Mouse (Mus musculus): ENCODE results near the gene Lrrc58.

The Lrrc58 gene

DNA sequence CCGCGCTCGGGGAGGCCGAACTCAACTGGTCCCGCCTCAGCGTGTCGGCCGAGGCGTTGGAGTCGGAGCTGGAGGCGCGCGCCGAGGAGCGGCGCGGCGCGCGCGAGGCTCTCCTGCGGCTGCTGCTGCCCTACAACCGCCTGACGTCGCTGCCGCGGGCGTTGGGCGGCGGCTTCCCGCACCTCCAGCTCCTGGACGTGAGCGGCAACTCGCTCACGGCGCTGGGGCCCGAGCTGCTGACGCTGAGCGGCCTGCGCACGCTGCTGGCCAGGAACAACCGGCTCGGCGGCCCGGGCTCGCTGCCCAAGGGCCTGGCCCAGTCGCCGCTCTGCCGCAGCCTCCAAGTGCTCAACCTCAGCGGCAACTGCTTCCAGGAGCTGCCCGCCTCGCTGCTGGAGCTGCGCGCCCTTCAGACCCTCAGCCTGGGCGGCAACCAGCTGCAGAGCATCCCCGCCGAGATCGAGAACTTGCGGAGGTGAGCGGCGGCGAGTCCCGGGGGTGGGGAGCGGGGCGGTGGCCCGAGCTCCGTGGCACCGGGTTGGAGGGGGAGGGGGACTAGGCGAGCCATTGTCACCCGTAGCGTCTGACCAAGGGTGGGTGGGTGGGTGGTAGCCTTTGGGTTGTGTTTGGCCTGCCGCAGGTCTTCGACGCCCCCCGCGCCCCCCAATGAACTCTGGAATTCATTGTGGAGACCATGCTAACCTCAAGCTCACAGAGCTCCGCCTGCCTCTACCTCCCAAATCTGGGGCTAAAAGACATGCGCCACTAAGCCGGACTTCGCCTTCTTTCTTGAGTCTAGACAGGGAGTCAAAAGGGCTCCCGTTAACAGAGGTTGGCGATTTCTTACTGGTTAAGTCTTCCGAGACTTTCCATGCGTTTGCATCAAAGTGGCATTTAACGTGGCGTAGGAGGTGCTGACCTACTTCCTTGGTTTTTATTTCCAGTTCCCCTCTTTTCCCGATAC is 599 bp downstream of the Lrrc58 start:
- peak; percentile 84 for DNase-seq (ENCODE audit: extremely low read depth, insufficient read length, low spot score)

DNA sequence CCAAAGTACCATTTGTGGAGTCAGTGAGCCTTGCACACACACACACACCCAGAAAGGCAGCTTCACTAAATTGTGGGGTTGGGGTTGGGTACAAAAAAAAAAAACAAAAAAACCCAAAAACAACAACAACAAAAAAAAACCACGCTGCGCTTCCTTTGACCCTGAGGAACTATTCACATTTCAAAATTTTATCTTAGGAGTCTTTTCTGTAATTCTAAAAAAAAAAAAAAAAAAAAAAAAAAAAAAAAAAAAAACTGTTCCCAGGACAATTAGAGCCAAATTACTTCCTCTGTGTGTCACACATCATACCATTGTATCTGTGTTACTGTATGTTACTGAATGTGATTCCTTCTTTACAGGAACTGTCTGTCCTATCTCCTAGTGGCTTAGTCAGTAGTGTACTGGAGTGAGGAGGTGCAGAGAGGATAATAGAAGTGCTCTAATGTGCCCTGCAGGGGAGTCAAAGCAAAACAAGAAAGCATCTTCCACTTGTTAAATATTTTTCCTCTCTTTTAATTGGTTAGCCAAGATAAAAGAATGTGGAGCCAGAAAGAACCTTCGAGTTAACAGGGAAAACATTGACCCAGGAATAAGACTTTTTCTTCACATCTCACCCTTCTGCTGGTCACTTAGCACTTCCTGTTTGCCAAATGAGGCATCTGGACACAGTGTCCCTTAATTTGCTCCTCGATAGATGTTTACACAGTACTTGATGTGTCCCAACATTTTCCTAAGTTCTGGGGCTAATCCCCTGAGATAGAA is 1.5 kb downstream of the Lrrc58 start:
- DNase-seq (ENCODE audit: extremely low read depth, insufficient read length, low spot score), result no peak

DNA sequence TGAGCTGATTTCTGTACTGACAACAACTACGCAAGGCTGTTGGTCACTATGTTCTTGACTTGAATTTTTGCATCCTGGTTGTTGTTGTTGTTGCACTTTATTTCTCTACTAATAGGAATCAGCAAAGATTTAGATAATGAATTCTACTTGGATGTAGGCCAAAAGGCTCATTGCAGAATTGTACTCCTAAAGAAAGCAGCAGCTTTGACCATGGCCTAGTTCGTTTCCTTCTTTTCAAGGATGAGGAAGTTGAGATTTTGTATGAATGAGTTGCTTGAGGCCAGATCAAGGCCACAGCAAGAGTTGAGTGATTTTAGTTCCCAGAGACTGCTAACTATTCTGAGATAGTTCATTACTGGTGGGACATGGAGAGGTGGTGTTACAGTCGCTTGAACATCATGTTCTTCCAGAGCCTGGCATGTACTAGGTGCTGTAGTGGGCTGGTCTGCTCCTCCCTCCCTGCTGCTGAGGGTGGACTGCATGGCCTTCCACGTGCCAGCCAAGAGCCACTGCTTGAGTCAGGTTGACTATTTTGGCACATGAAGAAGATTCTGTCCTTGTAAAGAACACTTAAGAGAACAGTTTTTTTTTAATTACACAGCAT is 3.0 kb downstream of the Lrrc58 start:
- no peak for DNase-seq (ENCODE audit: extremely low read depth, insufficient read length, low spot score)

DNA sequence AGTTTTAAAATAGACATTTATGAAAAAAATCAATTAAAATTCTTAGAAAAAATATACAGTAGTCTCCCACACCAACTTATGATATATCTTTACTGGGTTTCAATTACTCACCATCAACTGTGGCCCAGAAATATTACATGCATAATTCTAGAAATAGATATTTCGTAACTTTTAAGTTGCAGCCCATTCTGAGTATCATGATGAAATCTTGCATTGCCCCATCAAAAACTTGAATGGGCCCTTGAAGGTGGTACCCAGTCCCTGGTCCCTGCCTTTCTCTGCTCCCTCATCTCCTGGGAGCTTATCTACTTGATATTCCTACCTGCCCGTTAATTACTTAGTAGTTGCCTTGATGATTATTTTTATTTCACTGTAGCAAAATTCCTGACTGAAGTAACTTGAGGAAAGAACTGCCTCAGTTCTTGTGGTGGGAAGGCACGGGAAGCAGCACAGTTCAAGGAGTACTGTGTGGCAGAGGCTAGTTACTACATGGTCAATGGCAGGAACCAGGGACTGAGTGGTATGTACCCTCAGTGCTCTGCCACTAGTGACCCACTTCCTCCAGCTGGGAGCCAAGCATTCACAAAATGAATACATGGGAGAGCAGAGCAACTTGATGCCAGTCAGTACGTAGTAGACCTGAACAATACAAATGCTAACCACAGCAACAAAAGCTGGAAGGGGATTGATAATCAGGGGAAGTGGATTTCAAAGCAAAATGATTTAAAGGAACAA is 6.5 kb downstream of the Lrrc58 start:
- no peak for DNase-seq (ENCODE audit: extremely low read depth, insufficient read length, low spot score)

DNA sequence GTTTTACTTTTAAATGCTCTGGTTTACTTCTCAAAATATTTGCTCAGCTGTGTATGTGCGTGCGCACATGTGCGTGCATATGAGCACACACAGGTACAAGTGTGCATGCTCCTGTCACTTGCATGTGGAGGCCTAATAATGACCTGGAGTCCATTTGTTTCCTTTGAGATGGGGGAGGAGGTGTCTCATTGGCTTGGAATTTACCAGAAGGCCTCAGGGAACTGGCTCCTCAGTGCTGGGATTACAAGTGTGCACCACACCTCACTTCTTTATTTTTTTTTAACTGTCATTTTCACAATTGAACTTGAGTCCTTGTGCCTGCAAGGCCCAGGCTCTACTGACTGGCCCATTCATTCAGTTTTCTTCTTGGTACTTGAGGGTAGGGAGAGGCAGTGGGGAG is 9.2 kb downstream of the Lrrc58 start:
- no peak for DNase-seq (ENCODE audit: extremely low read depth, insufficient read length, low spot score)

DNA sequence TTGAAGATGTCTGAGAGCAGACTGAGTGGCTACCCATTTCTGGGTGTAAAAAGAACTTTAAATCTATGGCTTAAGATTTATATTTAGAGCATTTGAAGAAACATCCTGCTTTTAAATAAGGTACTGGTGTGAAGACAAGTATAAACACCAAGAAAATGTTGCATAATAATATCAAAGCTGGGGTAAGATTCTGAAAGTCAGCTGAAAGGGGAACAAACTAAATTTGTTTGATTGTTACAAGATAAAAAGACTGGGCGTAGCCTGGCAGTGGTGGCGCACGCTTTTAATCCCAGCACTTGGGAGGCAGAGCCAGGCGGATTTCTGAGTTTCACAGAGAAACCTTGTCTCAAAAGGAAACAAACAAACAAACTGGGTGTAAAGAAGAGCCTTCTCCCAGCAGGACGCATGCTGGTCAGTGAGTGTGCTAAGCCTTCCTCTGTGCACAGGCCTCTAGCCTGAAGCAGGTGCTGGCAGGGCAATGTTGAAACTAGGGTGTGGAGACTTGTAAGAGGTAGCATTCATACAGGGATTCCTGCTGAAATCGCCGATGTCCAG is 10.8 kb downstream of the Lrrc58 start:
- no peak for DNase-seq (ENCODE audit: extremely low read depth, insufficient read length, low spot score)

DNA sequence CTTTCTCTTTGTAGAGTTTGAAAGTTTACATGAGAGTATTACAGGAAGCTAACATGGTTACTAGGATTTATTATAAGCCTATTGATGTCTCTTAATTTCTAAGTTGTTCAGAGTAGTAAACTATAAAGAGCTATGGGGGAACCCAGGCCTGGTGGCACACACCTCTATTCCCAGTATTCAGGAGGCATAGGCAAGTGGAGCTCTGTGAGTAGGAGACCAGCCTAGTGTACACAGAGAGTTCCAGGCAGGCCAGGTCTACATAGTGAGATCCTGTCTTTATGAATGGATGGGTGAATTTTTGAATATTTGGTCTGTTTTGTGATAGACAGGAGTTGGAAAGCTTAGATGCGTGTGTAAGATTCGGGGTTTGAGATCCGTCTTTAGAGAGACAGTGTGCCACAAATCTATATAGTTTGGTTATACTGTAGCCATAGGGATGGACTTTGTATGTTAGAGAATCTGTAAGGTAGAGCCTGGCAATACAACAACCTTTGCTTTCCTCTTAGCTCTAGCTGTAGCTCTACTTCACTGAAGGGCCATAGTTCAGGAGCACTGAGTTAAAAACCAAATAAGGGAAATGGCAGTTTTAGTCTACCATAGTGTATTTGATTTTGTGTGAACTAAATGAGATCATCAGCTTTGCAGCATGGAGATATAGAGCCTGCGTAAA is 11.7 kb downstream of the Lrrc58 start:
- no peak for DNase-seq (ENCODE audit: extremely low read depth, insufficient read length, low spot score)

DNA sequence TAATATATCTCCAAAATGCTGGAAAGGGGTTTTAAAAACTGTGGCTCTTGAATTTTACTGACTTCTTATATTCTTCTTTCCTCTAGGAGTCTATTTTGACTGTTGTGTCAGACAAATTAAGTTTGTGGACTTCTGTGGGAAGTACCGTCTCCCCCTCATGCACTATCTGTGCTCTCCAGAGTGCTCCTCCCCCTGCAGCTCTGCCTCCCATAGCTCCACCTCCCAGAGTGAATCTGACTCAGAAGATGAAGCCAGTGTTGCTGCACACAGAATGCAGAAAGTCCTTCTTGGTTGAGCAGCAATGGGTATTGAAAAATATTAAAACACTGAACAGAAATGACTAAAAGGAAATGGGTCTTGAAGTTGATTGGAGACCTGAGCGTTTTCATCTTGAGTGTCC is 13.0 kb downstream of the Lrrc58 start:
- no peak for DNase-seq (ENCODE audit: extremely low read depth, insufficient read length, low spot score)

DNA sequence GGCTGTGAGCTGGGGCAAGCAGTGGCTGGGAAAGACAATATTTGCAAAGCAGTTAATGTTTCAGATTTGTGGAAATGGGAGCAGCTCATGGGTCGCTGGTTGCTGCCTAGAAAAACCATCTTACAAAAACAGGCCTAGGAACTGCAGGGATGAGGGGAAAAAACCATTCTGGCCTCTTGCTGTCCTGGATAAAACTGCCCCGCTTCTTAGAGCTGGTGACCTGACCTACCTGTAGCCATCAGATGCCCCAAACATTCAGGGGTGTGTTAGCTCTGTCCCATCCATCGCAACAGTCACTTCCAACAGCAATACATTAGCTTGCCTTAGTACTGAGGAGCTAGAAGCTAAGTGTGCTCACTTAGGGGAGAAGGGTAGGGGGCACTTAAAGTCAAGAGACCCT is 20.8 kb downstream of the Lrrc58 start:
- DNase-seq (ENCODE audit: extremely low read depth, insufficient read length, low spot score), result no peak

DNA sequence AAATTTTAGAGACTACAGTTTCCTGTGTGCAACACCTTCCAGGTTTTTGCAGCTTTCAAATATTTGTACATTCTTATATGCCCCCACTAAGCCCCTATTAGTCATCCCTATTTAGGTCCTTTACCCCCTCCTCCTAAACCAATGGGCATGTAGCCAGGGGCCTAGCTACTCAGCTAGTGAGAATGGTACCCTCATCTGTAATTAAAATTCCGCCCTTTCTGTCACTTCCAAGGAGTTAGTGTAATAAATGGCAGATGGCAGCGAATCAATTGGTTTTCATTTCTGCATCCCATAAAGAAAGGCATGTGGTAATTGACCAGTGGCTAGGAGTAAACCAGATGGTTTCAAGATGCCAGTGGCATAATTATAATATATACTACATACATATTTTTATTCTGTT is 24.5 kb downstream of the Lrrc58 start:
- DNase-seq (ENCODE audit: extremely low read depth, insufficient read length, low spot score), result no peak

DNA sequence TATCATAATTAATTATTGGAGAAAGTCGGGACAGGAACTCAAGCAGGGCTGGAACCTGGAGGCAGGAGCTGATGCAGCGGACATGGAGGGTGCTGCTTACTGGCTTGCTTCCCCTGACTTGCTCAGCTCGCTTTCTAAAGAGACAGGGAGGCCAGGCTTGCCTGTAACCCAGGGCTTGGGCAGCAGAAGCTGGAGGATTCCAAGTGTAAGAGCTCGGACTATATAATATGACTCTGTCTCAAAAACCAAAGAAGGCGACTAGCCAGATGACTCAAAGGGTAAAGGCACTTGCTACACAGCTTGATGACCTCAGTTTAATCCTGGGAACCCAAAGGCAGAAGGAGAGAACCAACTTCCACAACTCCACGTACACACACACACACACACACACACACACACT is 25.2 kb downstream of the Lrrc58 start:
- DNase-seq (ENCODE audit: extremely low read depth, insufficient read length, low spot score), result no peak

DNA sequence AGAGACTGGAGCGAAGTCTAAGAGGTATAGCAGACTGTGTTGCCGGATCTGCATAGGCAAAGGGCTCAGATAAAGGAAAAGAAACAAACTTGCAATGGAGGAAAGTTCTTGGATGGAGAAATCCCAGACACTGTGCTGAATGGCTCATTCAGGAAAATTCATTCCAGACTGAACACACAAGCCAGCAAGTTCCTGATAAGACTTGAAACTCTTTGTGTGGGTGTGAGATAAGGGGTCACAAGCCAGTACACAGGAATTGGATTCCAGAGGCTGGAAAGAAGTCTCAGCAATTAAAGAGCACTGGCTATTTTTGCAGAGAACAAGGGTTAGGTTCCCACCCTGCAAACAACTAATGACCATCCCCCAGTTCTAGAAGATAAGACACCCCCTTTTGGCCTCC is 25.8 kb downstream of the Lrrc58 start:
- no peak for DNase-seq (ENCODE audit: extremely low read depth, insufficient read length, low spot score)

DNA sequence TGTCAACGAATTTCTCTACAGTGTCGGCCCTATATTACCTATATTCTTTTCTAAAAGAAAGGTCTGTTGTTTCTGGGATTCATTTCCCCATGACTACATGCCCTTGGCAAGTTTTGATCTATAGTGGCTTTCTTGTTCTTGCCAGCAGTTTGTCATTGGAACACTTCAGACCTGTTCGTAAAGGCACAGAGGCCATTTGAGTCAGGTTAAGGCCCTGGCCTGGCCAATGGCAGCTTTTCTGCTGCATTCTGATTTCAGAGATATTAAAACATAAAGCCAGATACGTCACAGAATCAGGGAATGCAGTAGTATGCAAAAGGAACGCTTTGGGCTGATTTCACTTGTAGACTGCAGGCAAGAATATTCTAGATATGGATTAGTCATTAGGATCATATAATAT is 30.6 kb downstream of the Lrrc58 start:
- DNase-seq (ENCODE audit: extremely low read depth, insufficient read length, low spot score), result no peak

DNA sequence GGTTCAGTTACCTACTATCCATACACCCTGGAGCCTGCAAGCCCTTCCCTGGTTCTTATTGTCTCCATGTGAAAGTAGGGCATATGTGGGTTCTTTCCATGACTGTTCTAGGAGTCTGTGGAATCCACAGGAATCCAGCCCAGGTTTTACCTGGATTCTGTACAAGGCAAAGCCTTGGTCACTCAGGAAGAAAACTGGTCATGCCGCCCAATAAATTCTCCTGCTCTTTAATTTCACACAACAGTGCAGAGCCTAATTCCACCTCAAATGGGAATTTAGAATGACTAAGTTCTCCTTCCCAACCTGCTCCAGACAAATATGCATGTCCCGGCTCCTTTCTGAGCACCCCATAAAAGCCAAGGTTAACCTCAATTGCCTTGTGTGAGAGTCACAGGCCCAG is 31.2 kb downstream of the Lrrc58 start:
- DNase-seq (ENCODE audit: extremely low read depth, insufficient read length, low spot score), result no peak

DNA sequence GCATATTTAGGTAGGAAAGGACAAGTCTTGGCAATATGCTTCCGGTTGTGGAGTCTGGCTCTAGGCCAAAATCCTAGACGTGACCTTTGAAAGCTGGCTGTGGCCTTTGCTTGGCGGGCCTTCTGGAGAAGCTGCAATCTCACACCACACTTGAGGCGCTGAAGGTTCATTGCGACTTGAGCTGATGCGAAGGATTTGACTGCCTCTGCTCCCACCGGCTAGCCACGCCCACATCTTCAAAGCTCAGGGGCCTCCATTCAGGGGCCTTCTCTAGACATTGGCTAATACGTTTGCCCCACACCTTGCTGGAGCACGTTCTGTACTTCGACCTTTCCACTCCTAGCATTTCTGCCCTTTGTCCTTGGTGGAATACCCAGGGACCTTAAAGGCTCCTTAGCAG is 33.1 kb downstream of the Lrrc58 start:
- DNase-seq (ENCODE audit: extremely low read depth, insufficient read length, low spot score), result no peak

DNA sequence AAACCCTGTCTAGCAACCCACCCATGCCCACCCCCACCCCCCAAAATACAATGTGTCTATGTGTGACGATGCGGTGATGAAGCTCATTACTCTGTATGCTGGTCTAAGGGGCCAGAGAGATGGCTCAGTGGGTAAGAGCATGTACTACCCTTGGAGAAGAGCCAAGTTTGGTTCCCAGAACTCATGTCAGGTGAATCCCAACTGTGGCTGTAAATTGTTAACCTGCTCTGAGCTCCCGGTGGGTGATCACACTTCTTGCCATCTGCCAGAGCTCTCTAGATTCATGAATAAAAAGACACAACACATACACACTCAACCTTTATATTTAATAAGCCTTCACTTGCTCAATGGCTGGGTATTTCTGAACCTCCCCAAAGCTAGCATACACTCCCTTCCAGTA is 38.3 kb downstream of the Lrrc58 start:
- DNase-seq (ENCODE audit: extremely low read depth, insufficient read length, low spot score), result no peak

DNA sequence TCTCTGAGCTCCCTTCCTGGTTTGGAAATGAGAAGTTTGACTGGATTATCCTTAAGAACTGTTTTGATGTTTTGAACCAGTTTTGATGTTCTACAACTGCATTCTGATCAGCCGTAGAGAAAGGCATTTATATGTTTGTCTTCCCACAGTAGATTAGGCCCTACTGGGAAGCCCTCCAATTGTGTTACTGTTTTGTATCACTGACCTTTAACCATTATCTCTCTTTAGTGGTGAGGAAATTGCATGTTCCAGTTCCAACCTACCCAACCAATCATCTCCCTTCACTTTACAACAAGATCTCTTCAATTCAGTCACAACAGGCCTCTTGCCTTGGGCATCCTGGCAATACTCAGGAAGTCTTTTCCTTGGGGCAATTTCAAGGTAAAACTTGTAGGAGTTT is 42.9 kb downstream of the Lrrc58 start:
- DNase-seq (ENCODE audit: extremely low read depth, insufficient read length, low spot score), result no peak

DNA sequence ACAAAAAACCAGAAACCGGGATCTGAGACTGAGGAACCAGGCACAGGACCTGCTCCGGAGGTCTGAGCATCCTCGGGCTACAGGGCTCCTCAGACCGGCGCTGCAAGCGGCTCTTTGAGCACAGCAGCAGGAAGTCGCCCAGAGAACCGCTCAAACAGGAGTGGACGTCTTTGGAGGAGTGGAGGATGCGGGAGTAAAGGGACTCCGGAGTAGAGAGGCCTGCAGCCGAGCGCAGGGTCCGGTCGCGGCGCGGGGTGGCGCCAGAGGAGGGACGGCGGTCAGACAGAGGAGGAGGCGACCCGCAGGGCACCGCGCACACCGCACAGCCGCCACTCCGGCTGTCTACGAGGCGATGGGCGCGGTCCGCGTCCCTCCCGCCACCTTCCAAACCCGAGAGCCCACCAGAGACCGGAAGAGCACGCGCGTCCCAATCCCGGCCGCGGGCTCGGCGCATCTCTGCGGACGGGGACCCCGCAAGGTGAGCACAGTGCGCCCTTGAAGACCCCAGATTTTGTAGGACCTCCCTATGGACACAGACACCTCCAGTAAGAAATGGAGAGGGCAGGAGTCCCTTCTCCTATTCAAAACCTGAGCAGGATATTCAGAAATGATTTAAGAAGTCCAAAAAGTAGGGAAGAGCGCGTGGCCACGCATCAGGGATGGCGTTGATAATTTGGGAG is 48.1 kb downstream of the Lrrc58 start, which contains the start of gene Gpr156:
TSS of gene Gpr156 (plus strand) at position 359 of the 680 bp plus-strand sequence.
- no peak for DNase-seq (ENCODE audit: extremely low read depth, insufficient read length, low spot score)

DNA sequence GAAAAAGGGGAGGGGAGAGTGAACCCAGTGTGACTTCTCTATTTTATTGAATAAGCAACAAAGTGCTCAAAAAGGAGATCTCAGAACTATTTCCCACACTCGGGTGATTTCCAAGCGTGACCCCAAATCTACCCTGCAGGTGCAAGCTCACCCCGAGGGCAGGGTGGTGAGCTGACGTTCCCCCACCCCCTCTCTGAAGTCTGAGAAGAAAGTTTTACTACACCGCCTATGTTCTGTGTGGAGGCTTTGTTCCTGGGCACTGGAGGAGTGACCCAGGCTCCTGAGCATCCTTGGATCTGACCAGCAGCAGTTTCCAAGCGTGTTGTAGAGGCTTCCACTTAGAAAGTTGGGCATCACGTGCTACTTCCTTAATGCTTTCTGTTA is 48.6 kb downstream of the Lrrc58 start:
- no peak for DNase-seq (ENCODE audit: extremely low read depth, insufficient read length, low spot score)

All from 3134 (cell line).